Mouse (Mus musculus): ENCODE data around the gene Ets2. TPM values are rescaled to one million over a fixed set of nuclear protein-coding genes. Genes with fewer than 3 reads are reported as not detected.

Ets2 gene
- polyA plus RNA-seq, 1 experiment from 2014 or later, result 12.1 TPM

GRCm38 (mm10) chr16:95668151-95668993 is 33.5 kb upstream of the Ets2 start:
- Histone ChIP-seq H3K27me3 (no peaks in the 10 kb centered on the region), H3K27ac (no peak overlapping the region), H3K9ac (replicated peaks) (no peak overlapping the region), H3K4me2 (replicated peaks) (no peak overlapping the region), H3K4me1 (replicated peaks) (peaks cover 4% of the 10 kb centered on the region; the same call in 1 of the 2 replicates), H3K4me3 (replicated peaks) (no peak overlapping the region), H3K36me3 (no peaks in the 10 kb centered on the region), H3K9me3 (no peaks in the 10 kb centered on the region)
- 60% methylated on average over 19 of the region's 19 CpGs for WGBS
- ATAC-seq, result no peak

GRCm38 (mm10) chr16:95674452-95674921 is 27.4 kb upstream of the Ets2 start:
- Histone ChIP-seq H3K9me3 (no peaks in the 10 kb centered on the region), H3K4me3 (replicated peaks) (no peak overlapping the region), H3K36me3 (no peaks in the 10 kb centered on the region), H3K27me3 (no peaks in the 10 kb centered on the region), H3K27ac (no peak overlapping the region), H3K4me1 (replicated peaks) (no peaks in the 10 kb centered on the region), H3K9ac (replicated peaks) (no peak overlapping the region), H3K4me2 (replicated peaks) (no peak overlapping the region)
- ATAC-seq, result no peak
- WGBS, result 50% methylated on average over 5 of the region's 5 CpGs

- H3K27me3 ChIP-seq, result no peaks in the 10 kb centered on the region
- H3K4me3 ChIP-seq (replicated peaks), result no peak overlapping the region
- ATAC-seq, result no peak
- no peaks in the 10 kb centered on the region for H3K36me3 ChIP-seq
- H3K4me2 ChIP-seq (replicated peaks), result no peak overlapping the region
- no peaks in the 10 kb centered on the region for H3K9me3 ChIP-seq
- WGBS, result 86% methylated on average over 11 of the region's 11 CpGs
- H3K4me1 ChIP-seq (replicated peaks), result no peaks in the 10 kb centered on the region
- no peak overlapping the region for H3K27ac ChIP-seq
- no peak overlapping the region for H3K9ac ChIP-seq (replicated peaks)
Observed at GRCm38 (mm10) chr16:95675212-95675611, 26.7 kb upstream of the Ets2 start.

- Histone ChIP-seq H3K27me3 (no peaks in the 10 kb centered on the region), H3K4me2 (replicated peaks) (no peak overlapping the region), H3K9ac (replicated peaks) (no peak overlapping the region), H3K4me1 (replicated peaks) (no peaks in the 10 kb centered on the region), H3K9me3 (no peaks in the 10 kb centered on the region), H3K27ac (no peak overlapping the region), H3K36me3 (no peaks in the 10 kb centered on the region), H3K4me3 (replicated peaks) (no peak overlapping the region)
- WGBS, result 80% methylated on average over 3 of the region's 3 CpGs
- ATAC-seq, result no peak
Observed at GRCm38 (mm10) chr16:95676668-95677067, 25.2 kb upstream of the Ets2 start.

- H3K36me3 ChIP-seq, result no peaks in the 10 kb centered on the region
- no peak overlapping the region for H3K4me3 ChIP-seq (replicated peaks)
- 0 out of 2 replicates have a peak, but pooled peaks cover 5% of the 10 kb centered on the region for H3K4me1 ChIP-seq (replicated peaks)
- H3K27me3 ChIP-seq, result no peaks in the 10 kb centered on the region
- H3K27ac ChIP-seq, result no peak overlapping the region
- no peaks in the 10 kb centered on the region for H3K9me3 ChIP-seq
- H3K9ac ChIP-seq (replicated peaks), result no peak overlapping the region
- H3K4me2 ChIP-seq (replicated peaks), result no peak overlapping the region
- WGBS, result 94% methylated on average over 6 of the region's 6 CpGs
- no peak for ATAC-seq
Observed at GRCm38 (mm10) chr16:95682431-95682892, 19.4 kb upstream of the Ets2 start.

- H3K9me3 ChIP-seq, result no peaks in the 10 kb centered on the region
- 0 out of 2 replicates have a peak, but pooled peaks cover 5% of the 10 kb centered on the region for H3K4me1 ChIP-seq (replicated peaks)
- no peak for ATAC-seq
- no peak overlapping the region for H3K4me3 ChIP-seq (replicated peaks)
- WGBS, result 76% methylated on average over 2 of the region's 2 CpGs
- H3K9ac ChIP-seq (replicated peaks), result no peak overlapping the region
- no peaks in the 10 kb centered on the region for H3K36me3 ChIP-seq
- no peak overlapping the region for H3K4me2 ChIP-seq (replicated peaks)
- H3K27me3 ChIP-seq, result no peaks in the 10 kb centered on the region
- no peak overlapping the region for H3K27ac ChIP-seq
Observed at GRCm38 (mm10) chr16:95685807-95686206, 16.1 kb upstream of the Ets2 start.

GRCm38 (mm10) chr16:95686246-95686645 is 15.6 kb upstream of the Ets2 start:
- no peak overlapping the region for H3K4me3 ChIP-seq (replicated peaks)
- ATAC-seq, result no peak
- H3K4me2 ChIP-seq (replicated peaks), result no peak overlapping the region
- H3K9ac ChIP-seq (replicated peaks), result no peak overlapping the region
- WGBS, result 54% methylated on average over 6 of the region's 6 CpGs
- no peaks in the 10 kb centered on the region for H3K9me3 ChIP-seq
- H3K27ac ChIP-seq, result no peak overlapping the region
- 0 out of 2 replicates have a peak, but pooled peaks cover 5% of the 10 kb centered on the region for H3K4me1 ChIP-seq (replicated peaks)
- no peaks in the 10 kb centered on the region for H3K36me3 ChIP-seq
- no peaks in the 10 kb centered on the region for H3K27me3 ChIP-seq

- ATAC-seq, result no peak
- no peaks in the 10 kb centered on the region for H3K36me3 ChIP-seq
- H3K4me3 ChIP-seq (replicated peaks), result no peak overlapping the region
- no peaks in the 10 kb centered on the region for H3K9me3 ChIP-seq
- no peak overlapping the region for H3K27ac ChIP-seq
- H3K27me3 ChIP-seq, result no peaks in the 10 kb centered on the region
- no peak overlapping the region for H3K9ac ChIP-seq (replicated peaks)
- no peak overlapping the region for H3K4me2 ChIP-seq (replicated peaks)
- H3K4me1 ChIP-seq (replicated peaks), result 0 out of 2 replicates have a peak, but pooled peaks cover 5% of the 10 kb centered on the region
- 94% methylated on average over 8 of the region's 8 CpGs for WGBS
Observed at GRCm38 (mm10) chr16:95686901-95687300, 15.0 kb upstream of the Ets2 start.

GRCm38 (mm10) chr16:95688010-95688409 is 13.9 kb upstream of the Ets2 start:
- WGBS, result 77% methylated on average over 4 of the region's 4 CpGs
- H3K9me3 ChIP-seq, result no peaks in the 10 kb centered on the region
- H3K27me3 ChIP-seq, result no peaks in the 10 kb centered on the region
- no peaks in the 10 kb centered on the region for H3K36me3 ChIP-seq
- H3K4me3 ChIP-seq (replicated peaks), result no peak overlapping the region
- H3K9ac ChIP-seq (replicated peaks), result no peak overlapping the region
- no peak for ATAC-seq
- H3K4me1 ChIP-seq (replicated peaks), result 0 out of 2 replicates have a peak, but pooled peaks cover 5% of the 10 kb centered on the region
- no peak overlapping the region for H3K4me2 ChIP-seq (replicated peaks)
- H3K27ac ChIP-seq, result no peak overlapping the region

- 53% methylated on average over 6 of the region's 6 CpGs for WGBS
- Histone ChIP-seq H3K27me3 (no peaks in the 10 kb centered on the region), H3K4me2 (replicated peaks) (no peak overlapping the region), H3K36me3 (no peaks in the 10 kb centered on the region), H3K9ac (replicated peaks) (no peak overlapping the region), H3K4me1 (replicated peaks) (no peaks in the 10 kb centered on the region), H3K9me3 (no peaks in the 10 kb centered on the region), H3K4me3 (replicated peaks) (no peak overlapping the region), H3K27ac (no peak overlapping the region)
- ATAC-seq, result no peak
Observed at GRCm38 (mm10) chr16:95696599-95696998, 5.3 kb upstream of the Ets2 start.

- Histone ChIP-seq H3K27ac (no peak overlapping the region), H3K36me3 (no peaks in the 10 kb centered on the region), H3K4me2 (replicated peaks) (no peak overlapping the region), H3K9ac (replicated peaks) (no peak overlapping the region), H3K4me3 (replicated peaks) (no peak overlapping the region), H3K27me3 (no peaks in the 10 kb centered on the region), H3K4me1 (replicated peaks) (peaks cover 17% of the 10 kb centered on the region), H3K9me3 (no peaks in the 10 kb centered on the region)
- WGBS, result 52% methylated on average over 3 of the region's 3 CpGs
- no peak for ATAC-seq
Observed at GRCm38 (mm10) chr16:95699721-95700120, 2.2 kb upstream of the Ets2 start.

GRCm38 (mm10) chr16:95700224-95700623 is 1.7 kb upstream of the Ets2 start:
- Histone ChIP-seq H3K4me3 (replicated peaks) (no peak overlapping the region), H3K4me2 (replicated peaks) (no peak overlapping the region), H3K4me1 (replicated peaks) (peaks cover 18% of the 10 kb centered on the region), H3K9ac (replicated peaks) (no peak overlapping the region), H3K9me3 (no peaks in the 10 kb centered on the region), H3K27ac (no peak overlapping the region), H3K27me3 (no peaks in the 10 kb centered on the region), H3K36me3 (no peaks in the 10 kb centered on the region)
- no peak for ATAC-seq
- WGBS, result 53% methylated on average over 7 of the region's 7 CpGs
